Comparison of ENCODE assay signal across 9 mouse cellular contexts in genomic region chr7:45470869-45471268, GRCm38 (mm10). TPM values are rescaled to one million over a fixed set of nuclear protein-coding genes. Genes with fewer than 3 reads are reported as not detected.
DNase-seq lines count a peak whose midpoint lies in the region; ATAC-seq and TF ChIP-seq lines count a peak whose summit lies in the region.
"Had no signal": no experiment of that assay in that cellular context is flagged by ENCODE, and none has a peak within 500 bp of the region (broad histone marks: within the 10 kb centered on the region; RNA-seq: fewer than 3 reads in every experiment).

No protein-coding gene starts in this region.

- no peak overlapping the region for H3K27ac ChIP-seq in forebrain, postnatal 0 days (ENCODE audit: low read depth, low read length)
- H3K27ac ChIP-seq in forebrain, embryonic 12.5 days = no peak overlapping the region
- H3K27ac ChIP-seq in kidney, postnatal 0 days = no peak overlapping the region
- no peak overlapping the region for H3K27ac ChIP-seq in spleen, adult 2 months (ENCODE audit: insufficient read depth, low read length)

- TF ChIP-seq CTCF in forebrain, postnatal 0 days (IDR thresholded peaks at IDR 0.05; ENCODE audit: low read depth) = peak; percentile 83
- TF ChIP-seq CTCF in kidney, postnatal 0 days (IDR thresholded peaks at IDR 0.05; ENCODE audit: low read depth) = peak; percentile 88
- TF ChIP-seq CTCF in spleen, adult 2 months (IDR thresholded peaks at IDR 0.05; ENCODE audit: extremely low read depth, insufficient read depth, insufficient read length, insufficient replicate concordance) = peak; percentile 27; the same call in 1 of the 2 replicates

- no peak for TF ChIP-seq POLR2A in spleen, adult 2 months (IDR thresholded peaks at IDR 0.05; ENCODE audit: low read depth, low read length)

- H3K4me2 ChIP-seq in forebrain, postnatal 0 days (ENCODE audit: low read depth) = no peak overlapping the region
- H3K4me2 ChIP-seq in forebrain, embryonic 12.5 days = no peak overlapping the region
- H3K4me2 ChIP-seq in kidney, postnatal 0 days (ENCODE audit: low read length) = no peak overlapping the region

- WGBS in forebrain, postnatal 0 days = 6% methylated on average over 3 of the region's 3 CpGs
- WGBS in forebrain, embryonic 12.5 days = 8% methylated on average over 3 of the region's 3 CpGs
- 5% methylated on average over 3 of the region's 3 CpGs for WGBS in kidney, postnatal 0 days
- WGBS in spleen, adult 2 months = 7% methylated on average over 3 of the region's 3 CpGs

- no peak overlapping the region for H3K4me3 ChIP-seq in forebrain, postnatal 0 days (ENCODE audit: low read depth, low read length)
- no peak overlapping the region for H3K4me3 ChIP-seq in forebrain, embryonic 12.5 days (replicated peaks)
- no peak overlapping the region for H3K4me3 ChIP-seq in kidney, postnatal 0 days (replicated peaks; ENCODE audit: low read depth, low read length)
- H3K4me3 ChIP-seq in spleen, adult 2 months (ENCODE audit: extremely low read depth, insufficient read depth, insufficient read length) = no peak overlapping the region

- H3K9ac ChIP-seq in forebrain, postnatal 0 days = no peak overlapping the region
- no peak overlapping the region for H3K9ac ChIP-seq in forebrain, embryonic 12.5 days
- H3K9ac ChIP-seq in kidney, postnatal 0 days (ENCODE audit: low read depth, low read length) = no peak overlapping the region

- ATAC-seq in forebrain, postnatal 0 days = no peak
- no peak for ATAC-seq in forebrain, embryonic 12.5 days (ENCODE audit: low FRiP score)
- ATAC-seq in kidney, postnatal 0 days (replicated peaks; ENCODE audit: low FRiP score, low read depth) = no peak

- H3K4me1 ChIP-seq in forebrain, postnatal 0 days (ENCODE audit: insufficient read depth) = peaks cover 5% of the 10 kb centered on the region
- peaks cover 9% of the 10 kb centered on the region for H3K4me1 ChIP-seq in forebrain, embryonic 12.5 days
- H3K4me1 ChIP-seq in kidney, postnatal 0 days (replicated peaks; ENCODE audit: insufficient read depth, low read length) = peaks cover 2% of the 10 kb centered on the region; the same call in 1 of the 2 replicates
- H3K4me1 ChIP-seq in spleen, adult 2 months (ENCODE audit: control insufficient read depth, insufficient read depth, insufficient read length) = peaks cover 4% of the 10 kb centered on the region

- no peaks in the 10 kb centered on the region for H3K9me3 ChIP-seq in forebrain, postnatal 0 days (ENCODE audit: low read length)
- H3K9me3 ChIP-seq in forebrain, embryonic 12.5 days = no peaks in the 10 kb centered on the region
- no peaks in the 10 kb centered on the region for H3K9me3 ChIP-seq in kidney, postnatal 0 days (replicated peaks; ENCODE audit: low read length)

- H3K36me3 ChIP-seq in forebrain, postnatal 0 days (ENCODE audit: insufficient read depth) = no peaks in the 10 kb centered on the region
- H3K36me3 ChIP-seq in forebrain, embryonic 12.5 days (replicated peaks) = no peaks in the 10 kb centered on the region
- H3K36me3 ChIP-seq in kidney, postnatal 0 days (ENCODE audit: insufficient read depth, low read length) = no peaks in the 10 kb centered on the region
- H3K36me3 ChIP-seq in spleen, adult 2 months (ENCODE audit: control insufficient read depth, insufficient read depth, low read length) = no peaks in the 10 kb centered on the region

- peak; percentile 84 for DNase-seq in forebrain, postnatal 0 days
- DNase-seq in urinary bladder, postnatal 14 days (ENCODE audit: low spot score) = peak; percentile 84
- no peak for DNase-seq in urinary bladder, adult 2 months (ENCODE audit: low spot score)
- DNase-seq in embryo, embryonic 10 days (ENCODE audit: low spot score) = peak; percentile 77
- DNase-seq in kidney, postnatal 0 days (ENCODE audit: low spot score) = peak; percentile 90
- peak; percentile 82 for DNase-seq in lung, postnatal 10 days
- DNase-seq in spleen, adult 2 months (ENCODE audit: low read depth in 1 of 2, low spot score in 2 of 2) = peak; percentile 53 to 70

- H3K27me3 ChIP-seq in forebrain, postnatal 0 days (ENCODE audit: insufficient read depth, low read length) = no peaks in the 10 kb centered on the region
- no peaks in the 10 kb centered on the region for H3K27me3 ChIP-seq in forebrain, embryonic 12.5 days
- no peaks in the 10 kb centered on the region for H3K27me3 ChIP-seq in kidney, postnatal 0 days (ENCODE audit: insufficient read depth, low read length)
- H3K27me3 ChIP-seq in spleen, adult 2 months (ENCODE audit: control insufficient read depth, insufficient read depth, low read length) = no peaks in the 10 kb centered on the region

RNA-seq across cellular contexts. Expression of gene Bax, which starts 4.2 kb away (rescaled TPM):
- total RNA-seq in forebrain, postnatal 0 days (2014; rRNA removed) = 120 and 127 TPM in 2 replicates
- 276 and 297 TPM in 2 replicates for polyA plus RNA-seq in forebrain, postnatal 0 days (2015; fragmentation: Nextera tagmentation; extraction: Ambion mirVana)
- polyA plus RNA-seq in forebrain, embryonic 12.5 days (2016; fragmentation: Nextera tagmentation; extraction: Ambion mirVana) = 240 and 256 TPM in 2 replicates
- 78.4 and 113 TPM in 2 replicates for polyA plus RNA-seq in urinary bladder, adult 2 months (2012; rRNA removed)
- polyA plus RNA-seq in kidney, postnatal 0 days (2015; fragmentation: Nextera tagmentation; extraction: Ambion mirVana) = 183 and 194 TPM in 2 replicates
- polyA plus RNA-seq in spleen, adult 2 months (2012; rRNA removed) = 129 and 163 TPM in 2 replicates

RNA-seq across cellular contexts. Expression of gene Tulp2, which starts 10.8 kb away (rescaled TPM):
- total RNA-seq in forebrain, postnatal 0 days (2014; rRNA removed) = 0.19 and 0.46 TPM in 2 replicates
- 0.07 and 0.25 TPM in 2 replicates for polyA plus RNA-seq in forebrain, postnatal 0 days (2015; fragmentation: Nextera tagmentation; extraction: Ambion mirVana)
- 0.29 and 0.34 TPM in 2 replicates for polyA plus RNA-seq in forebrain, embryonic 12.5 days (2016; fragmentation: Nextera tagmentation; extraction: Ambion mirVana)
- polyA plus RNA-seq in urinary bladder, adult 2 months (2012; rRNA removed) = 0.43 and 0.56 TPM in 2 replicates
- 0.93 and 1.1 TPM in 2 replicates for polyA plus RNA-seq in kidney, postnatal 0 days (2015; fragmentation: Nextera tagmentation; extraction: Ambion mirVana)
- polyA plus RNA-seq in spleen, adult 2 months (2012; rRNA removed) = 0.04 and 0.49 TPM in 2 replicates

RNA-seq across cellular contexts. Expression of gene Ftl1, which starts 11.2 kb away (rescaled TPM):
- total RNA-seq in forebrain, postnatal 0 days (2014; rRNA removed) = 2,541 and 3,015 TPM in 2 replicates
- 5,542 and 6,210 TPM in 2 replicates for polyA plus RNA-seq in forebrain, postnatal 0 days (2015; fragmentation: Nextera tagmentation; extraction: Ambion mirVana)
- 5,523 and 5,537 TPM in 2 replicates for polyA plus RNA-seq in forebrain, embryonic 12.5 days (2016; fragmentation: Nextera tagmentation; extraction: Ambion mirVana)
- 1,966 and 2,293 TPM in 2 replicates for polyA plus RNA-seq in urinary bladder, adult 2 months (2012; rRNA removed)
- polyA plus RNA-seq in kidney, postnatal 0 days (2015; fragmentation: Nextera tagmentation; extraction: Ambion mirVana) = 6,674 and 7,026 TPM in 2 replicates
- polyA plus RNA-seq in spleen, adult 2 months (2012; rRNA removed) = 2,804 and 3,579 TPM in 2 replicates

RNA-seq across cellular contexts. Expression of gene Gm45808, which starts 15.7 kb away (rescaled TPM):
- not detected in 2 replicates for total RNA-seq in forebrain, postnatal 0 days (2014; rRNA removed)
- polyA plus RNA-seq in forebrain, postnatal 0 days (2015; fragmentation: Nextera tagmentation; extraction: Ambion mirVana) = not detected in 2 replicates
- polyA plus RNA-seq in forebrain, embryonic 12.5 days (2016; fragmentation: Nextera tagmentation; extraction: Ambion mirVana) = not detected in 2 replicates
- polyA plus RNA-seq in urinary bladder, adult 2 months (2012; rRNA removed) = 0.29 and 0.31 TPM in 2 replicates
- not detected in 2 replicates for polyA plus RNA-seq in kidney, postnatal 0 days (2015; fragmentation: Nextera tagmentation; extraction: Ambion mirVana)
- 0.13 TPM in 1 of 2 replicates, not detected in the other for polyA plus RNA-seq in spleen, adult 2 months (2012; rRNA removed)
- polyA plus RNA-seq: large intestine, adult 2 months had no signal

RNA-seq across cellular contexts. Expression of gene Dhdh, which starts 17.7 kb away (rescaled TPM):
- 3.5 and 4.9 TPM in 2 replicates for total RNA-seq in forebrain, postnatal 0 days (2014; rRNA removed)
- polyA plus RNA-seq in forebrain, postnatal 0 days (2015; fragmentation: Nextera tagmentation; extraction: Ambion mirVana) = 1.9 and 3.6 TPM in 2 replicates
- polyA plus RNA-seq in forebrain, embryonic 12.5 days (2016; fragmentation: Nextera tagmentation; extraction: Ambion mirVana) = 3.0 and 3.6 TPM in 2 replicates
- polyA plus RNA-seq in urinary bladder, adult 2 months (2012; rRNA removed) = 5.7 and 7.7 TPM in 2 replicates
- 1.8 TPM in 2 replicates for polyA plus RNA-seq in kidney, postnatal 0 days (2015; fragmentation: Nextera tagmentation; extraction: Ambion mirVana)
- polyA plus RNA-seq in spleen, adult 2 months (2012; rRNA removed) = 1.5 and 1.6 TPM in 2 replicates

Comparison
In these comparisons a context has a peak if more than half of its experiments do, and no peak if none do; other contexts are left out.
1. CTCF ChIP-seq: peak in every context shown above with its lines; median percentile 88 in kidney, postnatal 0 days; 83 in forebrain, postnatal 0 days; 27 in spleen, adult 2 months.